Mouse (Mus musculus): ENCODE data around the gene Pnpla2. TPM values are rescaled to one million over a fixed set of nuclear protein-coding genes. Genes with fewer than 3 reads are reported as not detected.

The Pnpla2 gene
- polyA plus RNA-seq, 1 experiment, result 21.3 TPM

GRCm38 (mm10) chr7:141477578-141478269 lies 22.7 kb downstream of the Pnpla2 start:
- no peak overlapping the region for H3K4me3 ChIP-seq (replicated peaks; ENCODE audit: control insufficient read depth, low read depth, low read length)
- H3K4me1 ChIP-seq (ENCODE audit: control insufficient read depth, insufficient read depth, low read length), result peaks cover 9% of the 10 kb centered on the region
- WGBS, result 3% methylated on average over 4 of the region's 4 CpGs
- TF ChIP-seq CTCF (IDR thresholded peaks at IDR 0.05; ENCODE audit: control insufficient read depth, insufficient read depth, low read length), result no peak
- TF ChIP-seq POLR2A (IDR thresholded peaks at IDR 0.05; ENCODE audit: borderline replicate concordance, control insufficient read depth, low read depth, low read length), result no peak
- H3K27ac ChIP-seq (ENCODE audit: control insufficient read depth, insufficient read depth, low read depth, low read length, poor library complexity), result 0 out of 2 replicates have a peak overlapping the region, but pooled peaks have one; percentile 6

GRCm38 (mm10) chr7:141478270-141478748 lies 23.3 kb downstream of the Pnpla2 start:
- H3K4me3 ChIP-seq (replicated peaks; ENCODE audit: control insufficient read depth, low read depth, low read length), result no peak overlapping the region
- 0 out of 2 replicates have a peak overlapping the region, but pooled peaks have one; percentile 6 for H3K27ac ChIP-seq (ENCODE audit: control insufficient read depth, insufficient read depth, low read depth, low read length, poor library complexity)
- peaks cover 9% of the 10 kb centered on the region for H3K4me1 ChIP-seq (ENCODE audit: control insufficient read depth, insufficient read depth, low read length)
- TF ChIP-seq CTCF (IDR thresholded peaks at IDR 0.05; ENCODE audit: control insufficient read depth, insufficient read depth, low read length), result no peak
- TF ChIP-seq POLR2A (IDR thresholded peaks at IDR 0.05; ENCODE audit: borderline replicate concordance, control insufficient read depth, low read depth, low read length), result no peak
- WGBS, result 9% methylated on average over 5 of the region's 5 CpGs

GRCm38 (mm10) chr7:141480842-141481497 lies 26.0 kb downstream of the Pnpla2 start:
- no peak overlapping the region for H3K4me3 ChIP-seq (replicated peaks; ENCODE audit: control insufficient read depth, low read depth, low read length)
- no peak overlapping the region for H3K27ac ChIP-seq (ENCODE audit: control insufficient read depth, insufficient read depth, low read depth, low read length, poor library complexity)
- peaks cover 8% of the 10 kb centered on the region for H3K4me1 ChIP-seq (ENCODE audit: control insufficient read depth, insufficient read depth, low read length)
- 7% methylated on average over 10 of the region's 10 CpGs for WGBS
- TF ChIP-seq CTCF (IDR thresholded peaks at IDR 0.05; ENCODE audit: control insufficient read depth, insufficient read depth, low read length), result peak; percentile 97
- TF ChIP-seq POLR2A (IDR thresholded peaks at IDR 0.05; ENCODE audit: borderline replicate concordance, control insufficient read depth, low read depth, low read length), result no peak

GRCm38 (mm10) chr7:141481498-141482401 lies 26.8 kb downstream of the Pnpla2 start:
- no peak for TF ChIP-seq POLR2A (IDR thresholded peaks at IDR 0.05; ENCODE audit: borderline replicate concordance, control insufficient read depth, low read depth, low read length)
- peak; percentile 43; the same call in 1 of the 2 replicates for TF ChIP-seq CTCF (IDR thresholded peaks at IDR 0.05; ENCODE audit: control insufficient read depth, insufficient read depth, low read length)
- peak overlapping the region; percentile 11 for H3K4me3 ChIP-seq (replicated peaks; ENCODE audit: control insufficient read depth, low read depth, low read length)
- H3K27ac ChIP-seq (ENCODE audit: control insufficient read depth, insufficient read depth, low read depth, low read length, poor library complexity), result no peak overlapping the region
- WGBS, result 9% methylated on average over 81 of the region's 81 CpGs
- peaks cover 8% of the 10 kb centered on the region for H3K4me1 ChIP-seq (ENCODE audit: control insufficient read depth, insufficient read depth, low read length)

- peaks cover 6% of the 10 kb centered on the region for H3K4me1 ChIP-seq (ENCODE audit: control insufficient read depth, insufficient read depth, low read length)
- 75% methylated on average over 11 of the region's 11 CpGs for WGBS
- H3K4me3 ChIP-seq (replicated peaks; ENCODE audit: control insufficient read depth, low read depth, low read length), result no peak overlapping the region
- TF ChIP-seq CTCF (IDR thresholded peaks at IDR 0.05; ENCODE audit: control insufficient read depth, insufficient read depth, low read length) (no peak), POLR2A (IDR thresholded peaks at IDR 0.05; ENCODE audit: borderline replicate concordance, control insufficient read depth, low read depth, low read length) (no peak)
- no peak overlapping the region for H3K27ac ChIP-seq (ENCODE audit: control insufficient read depth, insufficient read depth, low read depth, low read length, poor library complexity)
Measured at GRCm38 (mm10) chr7:141482531-141483024, 27.6 kb downstream of the Pnpla2 start.

- H3K27ac ChIP-seq (ENCODE audit: control insufficient read depth, insufficient read depth, low read depth, low read length, poor library complexity), result no peak overlapping the region
- TF ChIP-seq POLR2A (IDR thresholded peaks at IDR 0.05; ENCODE audit: borderline replicate concordance, control insufficient read depth, low read depth, low read length) (no peak), CTCF (IDR thresholded peaks at IDR 0.05; ENCODE audit: control insufficient read depth, insufficient read depth, low read length) (no peak)
- H3K4me1 ChIP-seq (ENCODE audit: control insufficient read depth, insufficient read depth, low read length), result peaks cover 4% of the 10 kb centered on the region
- no peak overlapping the region for H3K4me3 ChIP-seq (replicated peaks; ENCODE audit: control insufficient read depth, low read depth, low read length)
- 82% methylated on average over 6 of the region's 6 CpGs for WGBS
Measured at GRCm38 (mm10) chr7:141483114-141483653, 28.2 kb downstream of the Pnpla2 start.

- Histone ChIP-seq H3K4me1 (ENCODE audit: control insufficient read depth, insufficient read depth, low read length) (peaks cover 3% of the 10 kb centered on the region), H3K4me3 (replicated peaks; ENCODE audit: control insufficient read depth, low read depth, low read length) (no peak overlapping the region), H3K27ac (ENCODE audit: control insufficient read depth, insufficient read depth, low read depth, low read length, poor library complexity) (no peak overlapping the region)
- no peak for TF ChIP-seq POLR2A (IDR thresholded peaks at IDR 0.05; ENCODE audit: borderline replicate concordance, control insufficient read depth, low read depth, low read length)
- no peak for TF ChIP-seq CTCF (IDR thresholded peaks at IDR 0.05; ENCODE audit: control insufficient read depth, insufficient read depth, low read length)
- WGBS, result 64% methylated on average over 5 of the region's 5 CpGs
Measured at GRCm38 (mm10) chr7:141484186-141485120, 29.5 kb downstream of the Pnpla2 start.

Measured in bone marrow, adult 2 months (tissue).